8 mouse cellular contexts compared by ENCODE assay signal in genomic region chr11:20477183-20478037, GRCm38 (mm10).
A peak's percentile ranks its signal among the peaks of the same experiment; 100 is the strongest.
DNase-seq lines count a peak whose midpoint lies in the region; ATAC-seq and TF ChIP-seq lines count a peak whose summit lies in the region.

No protein-coding gene starts in this region.

- WGBS in thymus, adult 2 months = 55% methylated on average over 19 of the region's 19 CpGs
- 11% methylated on average over 18 of the region's 19 CpGs for WGBS in hindbrain, embryonic 16.5 days
- 20% methylated on average over 19 of the region's 19 CpGs for WGBS in stomach, embryonic 16.5 days

- no peak for TF ChIP-seq CTCF in thymus, adult 2 months (IDR thresholded peaks at IDR 0.05; ENCODE audit: borderline replicate concordance, control insufficient read depth, extremely low read depth, insufficient read depth, low read length, poor library complexity)

- peak; percentile 87 for ATAC-seq in hindbrain, embryonic 16.5 days
- peak; percentile 73 for ATAC-seq in megakaryocyte-erythroid progenitor cell, adult 5-6 weeks (replicated peaks; ENCODE audit: low FRiP score, low TSS enrichment, poor library complexity, severe bottlenecking)
- peak; percentile 92 for ATAC-seq in stomach, embryonic 16.5 days (ENCODE audit: insufficient read depth, low FRiP score)

- no peak overlapping the region for H3K4me3 ChIP-seq in thymus, adult 2 months (ENCODE audit: control insufficient read depth, insufficient read depth, low read length)
- H3K4me3 ChIP-seq in hindbrain, embryonic 16.5 days (ENCODE audit: low read length) = no peak overlapping the region
- peak overlapping the region; percentile 11 for H3K4me3 ChIP-seq in stomach, embryonic 16.5 days (replicated peaks; ENCODE audit: low read length)

- H3K4me1 ChIP-seq in thymus, adult 2 months (replicated peaks; ENCODE audit: control insufficient read depth, insufficient read depth, low read length) = peaks cover 8% of the 10 kb centered on the region; the same call in 1 of the 2 replicates
- peaks cover 4% of the 10 kb centered on the region; the same call in 1 of the 2 replicates for H3K4me1 ChIP-seq in hindbrain, embryonic 16.5 days (ENCODE audit: control insufficient read depth, insufficient read depth, low read depth, low read length)
- peaks cover 7% of the 10 kb centered on the region; the same call in 1 of the 2 replicates for H3K4me1 ChIP-seq in stomach, embryonic 16.5 days (ENCODE audit: control insufficient read depth, insufficient read depth, low read length)

- no peaks in the 10 kb centered on the region for H3K36me3 ChIP-seq in thymus, adult 2 months (ENCODE audit: control insufficient read depth, insufficient read depth, low read length)
- no peaks in the 10 kb centered on the region for H3K36me3 ChIP-seq in hindbrain, embryonic 16.5 days (ENCODE audit: control insufficient read depth, insufficient read depth, low read length)
- no peaks in the 10 kb centered on the region for H3K36me3 ChIP-seq in stomach, embryonic 16.5 days (ENCODE audit: control insufficient read depth, insufficient read depth, low read length)

- no peaks in the 10 kb centered on the region; the same call in 1 of the 2 replicates for H3K9me3 ChIP-seq in hindbrain, embryonic 16.5 days (ENCODE audit: control insufficient read depth, low read length)
- no peaks in the 10 kb centered on the region for H3K9me3 ChIP-seq in stomach, embryonic 16.5 days (replicated peaks; ENCODE audit: control insufficient read depth, low read length)

- intact Hi-C loops in left cerebral cortex, postnatal 36 days (cut with DNase I) = no loop called here

- no peak overlapping the region; the same call in 1 of the 2 replicates for H3K27ac ChIP-seq in thymus, adult 2 months (ENCODE audit: control insufficient read depth, insufficient read depth, low read length)
- peak overlapping the region; percentile 29; the same call in 1 of the 2 replicates for H3K27ac ChIP-seq in hindbrain, embryonic 16.5 days (ENCODE audit: low read depth, low read length)
- peak overlapping the region; percentile 73 for H3K27ac ChIP-seq in stomach, embryonic 16.5 days (ENCODE audit: low read length)

- H3K4me2 ChIP-seq in hindbrain, embryonic 16.5 days (ENCODE audit: low read length) = peak overlapping the region; percentile 32
- peak overlapping the region; percentile 48 for H3K4me2 ChIP-seq in stomach, embryonic 16.5 days (ENCODE audit: low read depth, low read length)

- H3K9ac ChIP-seq in hindbrain, embryonic 16.5 days (ENCODE audit: low read depth, low read length) = no peak overlapping the region
- peak overlapping the region; percentile 63 for H3K9ac ChIP-seq in stomach, embryonic 16.5 days (ENCODE audit: low read length)

- peak; percentile 10 for DNase-seq in thymus, postnatal 14 days
- no peak for DNase-seq in thymus, adult 2 months
- DNase-seq in cerebellum, postnatal 14 days = peak; percentile 56 to 65
- DNase-seq in gastrocnemius, adult 8-10 months (ENCODE audit: low spot score in 2 of 2) = peak; percentile 31 to 44
- DNase-seq in left cerebral cortex, postnatal 36 days (ENCODE audit: low spot score in 2 of 2) = peak; percentile 8 to 19

- no peak for TF ChIP-seq POLR2A in thymus, adult 2 months (IDR thresholded peaks at IDR 0.05; ENCODE audit: control insufficient read depth, extremely low read depth, insufficient read depth, low read length, poor library complexity)

- no peaks in the 10 kb centered on the region for H3K27me3 ChIP-seq in thymus, adult 2 months (ENCODE audit: control insufficient read depth, insufficient read depth, low read length)
- H3K27me3 ChIP-seq in hindbrain, embryonic 16.5 days (replicated peaks; ENCODE audit: control insufficient read depth, insufficient read depth, low read length) = no peaks in the 10 kb centered on the region
- H3K27me3 ChIP-seq in stomach, embryonic 16.5 days (ENCODE audit: control insufficient read depth, insufficient read depth, low read length) = no peaks in the 10 kb centered on the region
